Mouse (Mus musculus): Measurements from ENCODE around the gene Gm49387.

- TF ChIP-seq POLR2A (IDR thresholded peaks at IDR 0.05; ENCODE audit: borderline replicate concordance, low read depth, low read length), result no peak
- TF ChIP-seq CTCF (IDR thresholded peaks at IDR 0.05; ENCODE audit: low read depth, low read length), result peak; percentile 36; the same call in 1 of the 2 replicates
These were observed 9.7 kb upstream of the Gm49387 start for GRCm38 (mm10) chr14:31650347-31650746.
